8 mouse cellular contexts compared by ENCODE assay signal in genomic region chr13:83571973-83572447, GRCm38 (mm10).
DNase-seq lines count a peak whose midpoint lies in the region; ATAC-seq and TF ChIP-seq lines count a peak whose summit lies in the region.

No protein-coding gene starts in this region.

- H3K9ac ChIP-seq in kidney, postnatal 0 days (ENCODE audit: low read depth, low read length): no peak overlapping the region

- peaks cover 88% of the 10 kb centered on the region for H3K79me2 ChIP-seq in macrophage (ENCODE audit: inconsistent target)

- ATAC-seq in cerebellum, adult (ENCODE audit: insufficient number of reproducible peaks, low FRiP score, low TSS enrichment): 0 out of 2 replicates have a peak, but pooled peaks have one; percentile 49
- no peak; the same call in 1 of the 2 replicates for ATAC-seq in kidney, postnatal 0 days (replicated peaks; ENCODE audit: low FRiP score, low read depth)

- peak overlapping the region; percentile 28; the same call in 1 of the 2 replicates for H3K4me2 ChIP-seq in kidney, postnatal 0 days (ENCODE audit: low read length)

- H3K9me3 ChIP-seq in kidney, postnatal 0 days (replicated peaks; ENCODE audit: low read length): no peaks in the 10 kb centered on the region

- no peaks in the 10 kb centered on the region; the same call in 1 of the 2 replicates for H3K4me1 ChIP-seq in kidney, postnatal 0 days (replicated peaks; ENCODE audit: insufficient read depth, low read length)

- peak overlapping the region; percentile 64 for H3K27ac ChIP-seq in kidney, postnatal 0 days
- peak overlapping the region; percentile 91 for H3K27ac ChIP-seq in macrophage

- TF ChIP-seq CTCF in kidney, postnatal 0 days (IDR thresholded peaks at IDR 0.05; ENCODE audit: low read depth): no peak

- DNase-seq in cerebellum, adult 8-10 months: no peak
- DNase-seq in ovary, postnatal 36 days (ENCODE audit: low spot score): peak; percentile 9
- no peak for DNase-seq in ovary, postnatal 14 days (ENCODE audit: low spot score)
- peak; percentile 88 to 94 for DNase-seq in heart, adult 9 months (ENCODE audit: low spot score in 2 of 2)
- DNase-seq in kidney, postnatal 0 days (ENCODE audit: low spot score): peak; percentile 78
- peak; percentile 18 for DNase-seq in thymus, postnatal 14 days

- no peaks in the 10 kb centered on the region for H3K36me3 ChIP-seq in kidney, postnatal 0 days (ENCODE audit: insufficient read depth, low read length)
- H3K36me3 ChIP-seq in macrophage (ENCODE audit: inconsistent target): no peaks in the 10 kb centered on the region

- 42% methylated on average over 7 of the region's 7 CpGs for WGBS in kidney, postnatal 0 days
- 5% methylated on average over 7 of the region's 7 CpGs for WGBS in macrophage (ENCODE audit: missing documents)

- no peak overlapping the region for H3K4me3 ChIP-seq in kidney, postnatal 0 days (replicated peaks; ENCODE audit: low read depth, low read length)
- peak overlapping the region; percentile 3; the same call in 1 of the 2 replicates for H3K4me3 ChIP-seq in macrophage (ENCODE audit: inconsistent target)

- H3K27me3 ChIP-seq in kidney, postnatal 0 days (ENCODE audit: insufficient read depth, low read length): no peaks in the 10 kb centered on the region

Comparison
In these comparisons a context has a peak if more than half of its experiments do, and no peak if none do; other contexts are left out.
1. DNase-seq: peak in ovary, postnatal 36 days (single experiment), heart, adult 9 months (2 of 2), kidney, postnatal 0 days (single experiment) and thymus, postnatal 14 days (single experiment); none in cerebellum, adult 8-10 months (single experiment) and ovary, postnatal 14 days (single experiment).